Comparison of ENCODE assay signal across 10 mouse cellular contexts in the genomic region with DNA sequence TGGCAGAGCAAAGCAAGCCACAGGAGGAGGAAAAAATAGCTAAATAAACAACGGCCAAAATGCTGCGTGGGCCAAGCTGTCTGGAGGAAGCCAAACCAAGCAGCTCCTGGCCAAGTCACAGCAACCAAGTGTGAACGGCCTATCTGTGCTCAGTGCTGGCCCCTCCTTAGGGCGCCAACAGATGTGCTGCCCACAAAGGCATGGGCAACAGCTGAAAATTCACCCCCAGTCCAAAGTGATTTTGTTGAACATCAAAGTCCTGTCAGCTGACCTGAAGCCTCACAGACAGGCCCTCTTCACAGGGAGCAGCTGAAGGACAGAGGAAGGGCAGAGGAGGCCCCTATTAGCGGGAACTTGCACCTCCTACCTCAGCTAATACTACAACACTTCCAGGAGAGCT.
DNase-seq lines count a peak whose midpoint lies in the region; ATAC-seq and TF ChIP-seq lines count a peak whose summit lies in the region.
"Had no signal": no experiment of that assay in that cellular context is flagged by ENCODE, and none has a peak within 500 bp of the region (broad histone marks: within the 10 kb centered on the region; RNA-seq: fewer than 3 reads in every experiment).

No protein-coding gene starts in this region.

- 61% methylated on average over 5 of the region's 5 CpGs for WGBS in lung, adult 2 months
- 66% methylated on average over 5 of the region's 5 CpGs for WGBS in heart, embryonic 13.5 days

- no peak overlapping the region for H3ac ChIP-seq in myocyte (ENCODE audit: control insufficient read depth, insufficient read length)

- peak overlapping the region; percentile 82 for H3K27ac ChIP-seq in heart, embryonic 13.5 days (replicated peaks)
- H3K27ac ChIP-seq: stomach, embryonic 15.5 days had no signal

- no peak for TF ChIP-seq POLR2A in lung, adult 2 months (IDR thresholded peaks at IDR 0.05; ENCODE audit: borderline replicate concordance, extremely low read depth, low read depth, low read length)
- no peak for TF ChIP-seq POLR2A in myocyte (IDR thresholded peaks at IDR 0.05; ENCODE audit: insufficient read length, low read depth)

- no peak overlapping the region for H3K4me3 ChIP-seq in lung, adult 2 months (replicated peaks; ENCODE audit: extremely low read depth, low read depth, low read length)
- H3K4me3 ChIP-seq in heart, embryonic 13.5 days: no peak overlapping the region
- no peak overlapping the region for H3K4me3 ChIP-seq in myocyte
- H3K4me3 ChIP-seq: stomach, embryonic 15.5 days had no signal

- H3K4me1 ChIP-seq in lung, adult 2 months (ENCODE audit: control insufficient read depth, insufficient read depth, low read length): no peaks in the 10 kb centered on the region; the same call in 1 of the 2 replicates
- H3K4me1 ChIP-seq in heart, embryonic 13.5 days: peaks cover 19% of the 10 kb centered on the region
- H3K4me1 ChIP-seq: stomach, embryonic 15.5 days had no signal

- TF ChIP-seq CTCF in lung, adult 2 months (IDR thresholded peaks at IDR 0.05; ENCODE audit: insufficient read depth, low read length): no peak

- H3K79me2 ChIP-seq in myocyte (ENCODE audit: control insufficient read depth, insufficient read depth): no peaks in the 10 kb centered on the region

- H3K9ac ChIP-seq in heart, embryonic 13.5 days: no peak overlapping the region
- H3K9ac ChIP-seq: lung, embryonic 14.5 days; stomach, embryonic 15.5 days had no signal

- no peaks in the 10 kb centered on the region for H3K9me3 ChIP-seq in heart, embryonic 13.5 days
- H3K9me3 ChIP-seq: stomach, embryonic 15.5 days had no signal

- H3K27me3 ChIP-seq in heart, embryonic 13.5 days (replicated peaks): no peaks in the 10 kb centered on the region
- H3K27me3 ChIP-seq in myocyte (ENCODE audit: control insufficient read depth, insufficient read depth, insufficient read length): no peaks in the 10 kb centered on the region
- H3K27me3 ChIP-seq: stomach, embryonic 15.5 days had no signal

- peaks cover 22% of the 10 kb centered on the region for H3K36me3 ChIP-seq in heart, embryonic 13.5 days
- H3K36me3 ChIP-seq in myocyte (ENCODE audit: control insufficient read depth, insufficient read depth): no peaks in the 10 kb centered on the region
- H3K36me3 ChIP-seq: stomach, embryonic 15.5 days had no signal

- DNase-seq in cerebellum, postnatal 25 days: peak; percentile 41 to 47
- no peak for DNase-seq in cerebellum, adult 9-10 months
- DNase-seq in lung, adult 18-20 months: peak; percentile 18 to 19
- no peak for DNase-seq in lung, adult 2 months
- no peak for DNase-seq in embryo, embryonic 9.5 days (ENCODE audit: extremely low spot score)
- no peak for DNase-seq in embryo, embryonic 10 days (ENCODE audit: low spot score)
- DNase-seq: lung, embryonic 14.5 days had no signal

- H3K4me2 ChIP-seq in heart, embryonic 13.5 days: no peak overlapping the region
- no peak overlapping the region for H3K4me2 ChIP-seq in myocyte (ENCODE audit: low read depth)
- H3K4me2 ChIP-seq: lung, embryonic 14.5 days; stomach, embryonic 15.5 days had no signal

- ATAC-seq in heart, embryonic 13.5 days (ENCODE audit: extremely low read depth, insufficient number of reproducible peaks, low FRiP score, low TSS enrichment): no peak; the same call in 1 of the 2 replicates

TF ChIP-seq in myocyte, 11 proteins besides CTCF, POLR2A, EP300 and RAD21:
- TF ChIP-seq TCF3 (IDR thresholded peaks at IDR 0.05; ENCODE audit: insufficient read length, low read depth) (peak; percentile 86), USF1 (IDR thresholded peaks at IDR 0.05; ENCODE audit: low read depth) (peak; percentile 65), E2F4 (IDR thresholded peaks at IDR 0.05; ENCODE audit: insufficient read depth) (no peak), TCF12 (IDR thresholded peaks at IDR 0.05; ENCODE audit: insufficient read depth, poor library complexity, severe bottlenecking) (peak; percentile 97), MYOG (IDR thresholded peaks at IDR 0.05; ENCODE audit: control insufficient read depth in 1 of 3, insufficient read depth in 1 of 3, insufficient read length in 2 of 3, low read depth in 2 of 3) (peak; percentile 84 to 99 (median 88)), SRF (IDR thresholded peaks at IDR 0.05; ENCODE audit: control insufficient read depth, insufficient read length, low read depth) (no peak), CEBPB (IDR thresholded peaks at IDR 0.05; ENCODE audit: insufficient read depth, poor library complexity, severe bottlenecking) (no peak), MAX (IDR thresholded peaks at IDR 0.05; ENCODE audit: low read depth) (no peak), MYOD1 (IDR thresholded peaks at IDR 0.05; ENCODE audit: control insufficient read depth in 1 of 3, insufficient read length in 2 of 3, low read depth in 2 of 3) (peak in 2 of 3 experiments; percentile 88 to 96), POLR2AphosphoS2 (IDR thresholded peaks at IDR 0.05; ENCODE audit: insufficient read length, low read depth) (no peak), REST (IDR thresholded peaks at IDR 0.05; ENCODE audit: insufficient read depth, insufficient read length) (no peak)
TF ChIP-seq in myocyte: peak in this region for 5.

Comparison
In these comparisons a context has a peak if more than half of its experiments do, and no peak if none do; other contexts are left out.
1. DNase-seq: peak in cerebellum, postnatal 25 days (2 of 2) and lung, adult 18-20 months (2 of 2); none in cerebellum, adult 9-10 months (single experiment), lung, adult 2 months (single experiment), embryo, embryonic 9.5 days (single experiment) and embryo, embryonic 10 days (single experiment).